Mouse (Mus musculus): ENCODE measurements around the gene Agbl1.
"Not testable (repeated sequence)": the region's sequence is repeated elsewhere in the genome, so short reads cannot be mapped to it uniquely, and the experiment has no call there.

The Agbl1 gene

DNA sequence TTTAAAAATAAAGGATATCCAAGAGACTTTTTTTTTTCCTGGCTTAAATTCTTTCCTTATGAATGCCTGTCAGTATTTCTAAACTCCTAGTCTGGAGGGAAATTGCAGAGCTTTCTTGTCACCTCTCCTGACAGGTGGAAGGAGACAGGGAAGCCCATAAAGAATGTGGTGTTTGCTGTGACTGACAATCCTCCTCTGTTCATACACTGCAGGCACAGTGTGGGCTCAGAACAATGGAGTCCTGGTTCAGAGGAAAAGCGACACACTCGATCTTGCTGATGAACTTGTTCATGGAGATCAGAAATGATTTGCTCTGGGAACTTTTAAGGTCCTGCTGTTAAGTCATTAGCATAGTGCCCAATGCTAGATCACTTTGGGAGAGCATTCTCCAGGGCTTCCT lies 368.1 kb downstream of the Agbl1 start:
- DNase-seq, result no peak

DNA sequence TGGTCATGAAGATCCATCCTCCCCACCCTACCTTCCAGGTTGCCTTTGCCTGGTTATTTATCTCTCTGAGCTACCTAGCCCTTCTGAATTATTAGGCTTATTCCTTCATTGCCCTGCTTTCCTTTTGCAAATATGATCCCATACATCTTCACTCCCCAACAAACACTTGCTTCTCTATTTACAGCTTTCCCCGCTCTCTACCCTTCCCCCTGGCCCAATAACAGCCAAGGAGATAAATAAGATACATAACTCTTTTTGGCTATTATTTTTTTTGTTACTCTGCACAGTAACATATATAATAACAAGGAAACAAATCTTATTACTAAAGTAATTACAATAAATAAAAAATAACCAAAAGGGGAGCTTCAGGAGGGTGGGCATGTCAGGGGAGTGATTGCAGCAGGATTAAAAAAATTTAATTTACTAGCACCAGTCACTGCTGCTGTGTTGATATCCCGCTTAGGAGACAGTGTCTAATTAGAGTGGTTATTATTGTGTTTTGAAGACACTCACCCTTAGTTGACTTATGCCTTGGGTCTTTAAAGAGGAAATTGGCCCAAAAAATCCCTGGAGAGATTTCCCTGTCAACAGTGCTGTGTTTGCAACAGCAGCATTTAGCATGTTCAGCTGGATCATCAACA lies 370.5 kb downstream of the Agbl1 start:
- DNase-seq, result no peak

DNA sequence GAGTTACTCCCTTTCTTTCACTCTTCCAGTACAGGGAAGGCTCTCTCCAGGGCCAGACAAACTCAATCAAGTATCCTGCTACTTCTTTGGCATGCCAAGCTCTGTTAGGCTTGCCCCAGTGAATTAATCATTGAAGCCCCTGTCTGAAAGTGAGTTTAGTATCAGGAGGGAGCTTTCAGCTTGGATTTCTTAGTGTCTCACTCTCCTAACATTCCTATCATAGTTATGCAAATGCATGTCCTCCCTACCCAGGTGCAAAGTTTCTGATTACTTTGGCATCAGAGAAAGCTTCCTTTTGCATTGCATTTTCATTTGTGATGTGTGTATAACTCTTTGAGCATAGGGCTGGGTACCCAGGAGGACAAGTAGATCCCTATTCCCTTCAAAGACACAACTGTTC lies 399.8 kb downstream of the Agbl1 start:
- no peak for DNase-seq

GRCm38 (mm10) chr7:76650984-76651383 lies 421.3 kb downstream of the Agbl1 start:
- DNase-seq, result no peak

DNA sequence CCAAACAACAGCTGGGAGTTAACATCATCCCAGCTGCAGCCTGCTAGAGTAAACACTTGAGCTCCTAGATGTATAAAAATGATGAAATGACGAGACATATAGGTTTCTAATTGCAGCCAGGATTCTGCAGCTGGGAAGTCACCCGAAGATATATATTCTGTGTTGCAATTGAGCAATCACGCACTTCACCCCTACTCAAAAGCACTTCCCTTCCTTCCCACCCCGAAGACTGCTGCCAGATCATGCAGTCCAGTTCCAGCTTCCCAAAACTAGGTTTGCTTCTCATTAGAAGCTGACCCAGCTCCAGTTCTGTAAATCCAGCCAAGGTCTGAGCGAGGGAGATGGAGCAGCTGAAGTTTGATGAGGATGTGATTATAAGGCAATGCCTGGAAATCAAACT lies 431.4 kb downstream of the Agbl1 start:
- DNase-seq, result no peak

DNA sequence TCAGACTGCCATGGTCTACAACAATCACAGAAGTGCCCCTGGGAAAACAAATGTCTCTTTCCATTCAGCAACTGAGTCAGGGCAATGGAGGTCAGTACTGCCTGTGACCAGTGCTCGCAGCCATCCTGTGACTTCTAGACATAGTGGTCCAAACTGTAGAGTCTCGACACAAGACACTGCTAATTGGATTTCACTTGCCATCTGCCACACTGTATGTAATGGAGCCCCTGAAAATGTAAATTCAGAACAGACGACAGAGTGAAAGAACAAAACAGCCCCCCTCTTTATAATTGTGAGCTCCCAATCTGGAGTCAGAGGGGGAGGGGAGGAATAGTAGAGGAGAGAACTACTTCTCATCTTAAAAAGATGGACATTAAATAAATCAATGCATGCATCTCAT lies 445.2 kb downstream of the Agbl1 start:
- DNase-seq, result no peak

DNA sequence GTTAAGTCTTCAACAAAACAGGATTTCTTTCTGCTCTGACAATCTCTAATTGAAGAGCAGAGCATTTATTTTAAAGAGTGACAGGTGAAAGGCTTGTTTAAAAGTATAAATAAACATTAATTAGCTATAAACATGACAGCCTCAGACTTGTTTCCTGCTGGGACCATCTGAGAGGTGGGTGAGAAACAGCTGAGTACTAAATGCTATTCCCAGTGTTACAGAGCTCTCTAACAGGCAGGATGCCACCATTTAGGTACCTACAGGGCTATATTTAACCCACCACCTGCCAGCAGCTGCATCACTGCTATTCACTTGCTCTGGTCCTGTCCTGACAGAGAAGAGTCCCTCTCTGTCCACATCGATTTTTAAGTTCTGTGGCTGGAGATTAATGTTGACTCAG lies 471.5 kb downstream of the Agbl1 start:
- no peak for DNase-seq

DNA sequence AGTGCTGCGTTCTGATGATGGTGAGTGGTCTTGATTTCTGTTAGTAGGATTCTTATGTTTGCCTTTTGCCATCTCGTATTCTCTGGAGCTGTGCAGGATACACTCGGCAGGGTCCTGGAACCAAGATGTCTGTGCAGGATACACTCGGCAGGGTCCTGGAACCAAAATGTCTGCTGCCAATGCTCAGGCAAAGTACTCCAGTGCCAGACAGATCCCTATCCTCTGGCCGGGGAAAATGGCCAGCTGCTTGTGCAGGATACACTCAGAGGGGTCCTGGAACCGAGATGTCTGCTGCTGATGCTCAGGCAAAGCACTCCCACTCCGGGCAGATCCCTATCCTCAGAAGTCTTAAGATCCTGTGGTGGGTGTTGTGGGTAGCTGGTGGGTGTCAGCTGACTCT lies 502.5 kb downstream of the Agbl1 start:
- not testable (repeated sequence) for DNase-seq

DNA sequence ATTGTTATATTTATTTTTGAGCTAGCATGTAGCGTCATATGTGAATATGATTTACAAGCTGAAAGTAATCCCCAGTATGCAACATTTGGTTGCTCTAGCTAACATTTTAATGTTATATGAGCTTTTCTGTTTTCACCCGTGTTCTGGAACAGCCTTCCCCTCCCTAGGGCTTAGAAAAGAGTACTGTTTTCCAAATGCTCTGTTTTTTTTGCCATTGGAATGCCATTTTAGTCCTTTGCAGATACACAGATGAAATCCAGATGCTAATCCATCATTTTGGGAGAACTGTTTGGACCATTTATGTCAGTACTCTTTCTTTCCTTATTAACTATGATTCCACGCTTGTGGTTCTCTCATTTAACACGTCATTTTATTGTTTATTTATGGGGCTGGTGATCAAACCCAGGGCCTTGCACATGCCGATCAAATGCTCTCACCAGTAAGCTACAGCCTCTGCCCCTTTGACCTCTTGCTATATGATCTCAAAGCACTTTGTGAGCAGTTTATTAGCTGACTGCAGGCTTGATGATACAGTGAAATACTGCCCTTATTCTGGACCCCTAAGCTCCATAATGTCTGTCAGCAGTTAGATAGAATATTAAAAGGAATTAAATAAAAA lies 547.7 kb downstream of the Agbl1 start:
- DNase-seq, result no peak

DNA sequence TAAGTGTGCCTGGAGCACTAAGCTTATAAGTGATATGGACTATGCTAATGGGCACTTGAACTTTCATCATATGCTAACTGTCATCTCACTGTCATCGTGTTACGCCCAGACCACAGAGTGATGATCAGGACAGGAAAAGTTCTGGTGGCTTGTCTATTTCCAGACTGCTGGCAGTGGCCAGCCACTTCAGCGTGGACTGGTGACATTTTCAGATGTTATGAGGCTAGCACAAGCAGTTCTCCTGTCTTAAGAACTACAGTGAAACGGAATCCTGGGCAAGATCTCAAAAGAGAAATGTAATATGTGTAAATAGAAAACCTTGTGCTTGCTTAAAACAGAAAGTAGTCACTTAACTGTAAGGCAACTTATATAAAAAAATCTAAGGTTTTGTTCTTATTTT lies 550.8 kb downstream of the Agbl1 start:
- no peak for DNase-seq

DNA sequence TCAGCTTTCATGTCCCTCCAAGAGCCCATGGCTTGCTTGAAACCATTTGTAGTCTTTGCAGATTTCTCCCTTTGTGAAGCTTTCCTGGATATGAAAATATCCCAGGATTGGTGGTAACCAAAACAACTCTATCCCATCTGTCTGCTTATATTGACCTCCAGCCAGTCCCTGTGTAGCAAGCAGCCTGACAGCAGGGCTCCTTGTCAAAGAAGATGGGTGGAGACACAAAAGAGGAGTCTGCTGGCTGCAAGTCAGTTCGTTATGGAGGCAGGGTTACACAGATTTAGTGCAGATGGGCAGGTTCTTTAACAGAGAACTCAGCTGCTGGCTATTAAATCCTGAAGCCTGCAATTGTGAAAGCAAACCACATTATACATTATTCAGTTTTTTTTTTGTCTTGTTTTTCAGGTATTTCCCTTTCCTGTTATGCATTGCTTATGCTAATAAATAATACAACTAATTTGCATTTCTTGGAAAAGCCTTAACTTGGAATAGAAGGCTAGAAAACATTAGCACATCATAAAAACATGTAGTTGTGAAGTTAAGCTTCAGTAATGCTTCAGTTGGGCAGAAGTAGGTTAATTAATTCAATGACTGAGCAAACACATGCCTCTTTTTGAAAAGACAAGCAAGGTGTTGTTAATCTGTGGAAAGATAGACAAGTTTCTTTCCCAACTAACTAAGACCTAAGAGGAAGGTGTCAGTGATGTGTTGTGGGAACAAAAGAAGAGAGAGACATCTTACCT lies 559.0 kb downstream of the Agbl1 start:
- no peak for DNase-seq

- DNase-seq, result no peak
These were observed 560.4 kb downstream of the Agbl1 start for GRCm38 (mm10) chr7:76790041-76790440.

DNA sequence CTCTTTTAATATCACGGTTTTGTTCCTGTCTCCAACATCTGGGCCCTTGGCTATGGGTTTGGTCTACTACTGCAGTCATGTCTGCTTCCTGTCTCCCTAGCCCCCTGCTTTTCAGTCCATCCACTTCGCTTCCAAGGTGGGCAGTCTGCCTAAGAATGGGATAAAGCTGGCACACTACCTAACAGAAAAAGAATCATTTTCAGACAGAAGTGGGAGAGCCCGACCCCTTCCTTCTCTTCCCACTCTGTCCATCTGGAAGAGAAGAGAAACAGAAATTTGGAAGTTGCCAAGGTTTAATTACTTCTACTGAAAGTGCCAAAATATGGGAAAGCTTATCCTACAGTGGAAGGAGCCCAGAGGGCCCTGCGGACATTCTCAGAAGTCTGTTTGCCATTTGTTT lies 561.6 kb downstream of the Agbl1 start:
- DNase-seq, result no peak

GRCm38 (mm10) chr7:76810003-76810402 lies 580.3 kb downstream of the Agbl1 start:
- DNase-seq, result no peak

- no peak for DNase-seq
These were observed 590.9 kb downstream of the Agbl1 start for GRCm38 (mm10) chr7:76820571-76820970.

GRCm38 (mm10) chr7:76842146-76842545 lies 612.5 kb downstream of the Agbl1 start:
- DNase-seq, result no peak

DNA sequence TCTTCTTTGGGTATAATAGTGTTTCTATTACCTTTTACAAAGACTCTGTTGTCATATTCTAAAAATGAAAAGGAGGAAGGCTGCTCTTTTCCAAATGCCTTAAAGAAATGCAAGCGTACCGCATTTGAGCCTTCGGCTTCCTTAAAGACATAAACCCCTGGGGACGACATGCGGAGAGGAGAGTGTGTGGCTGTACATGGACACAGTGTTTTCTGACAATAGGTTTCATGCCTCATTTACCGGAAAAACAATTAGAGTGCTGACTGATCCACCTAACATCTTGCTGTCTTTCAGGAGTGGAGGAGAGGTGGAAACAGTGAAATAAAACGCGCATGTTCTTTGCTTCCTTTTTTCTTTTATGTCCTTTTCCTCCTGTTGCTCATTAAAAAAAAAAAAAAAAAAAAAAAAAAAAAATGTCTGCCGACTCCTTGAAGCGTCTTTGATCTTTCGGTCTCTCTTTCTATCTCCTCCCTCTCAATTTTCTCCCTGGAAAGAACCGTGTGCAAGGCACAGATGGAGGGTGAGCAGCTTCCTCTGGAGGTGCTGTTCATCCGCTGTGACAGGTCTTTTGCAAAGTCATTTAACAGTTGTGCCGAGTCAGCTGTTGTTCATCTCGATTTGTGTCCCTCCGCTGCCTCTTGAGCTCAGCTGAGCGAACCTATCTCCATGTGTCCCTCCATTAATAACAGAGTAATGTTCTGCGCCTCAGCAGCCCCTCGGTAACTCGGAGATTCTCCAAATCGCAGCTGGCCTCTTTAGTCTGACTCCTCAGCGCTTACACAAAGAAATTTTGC lies 659.9 kb downstream of the Agbl1 start:
- no peak for DNase-seq

DNA sequence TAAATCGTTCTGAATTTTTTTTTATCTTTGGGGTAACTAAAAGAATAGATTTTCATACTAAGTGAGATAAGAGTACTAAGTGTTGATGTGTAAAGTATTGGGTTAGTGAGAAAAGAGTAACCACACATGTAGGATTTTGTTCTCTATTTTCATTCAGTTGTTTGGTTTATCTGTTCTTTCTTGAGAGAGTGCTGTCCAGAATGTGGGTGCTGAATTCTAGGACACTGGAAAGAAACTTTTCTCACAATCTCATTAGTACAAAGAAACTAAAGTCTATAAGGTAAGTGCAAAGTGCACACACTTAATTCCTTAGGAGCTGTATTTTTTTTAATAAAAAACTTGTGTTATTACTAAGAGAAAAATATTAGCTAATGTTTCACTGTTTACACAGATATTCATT lies 674.4 kb downstream of the Agbl1 start:
- DNase-seq, result no peak

DNA sequence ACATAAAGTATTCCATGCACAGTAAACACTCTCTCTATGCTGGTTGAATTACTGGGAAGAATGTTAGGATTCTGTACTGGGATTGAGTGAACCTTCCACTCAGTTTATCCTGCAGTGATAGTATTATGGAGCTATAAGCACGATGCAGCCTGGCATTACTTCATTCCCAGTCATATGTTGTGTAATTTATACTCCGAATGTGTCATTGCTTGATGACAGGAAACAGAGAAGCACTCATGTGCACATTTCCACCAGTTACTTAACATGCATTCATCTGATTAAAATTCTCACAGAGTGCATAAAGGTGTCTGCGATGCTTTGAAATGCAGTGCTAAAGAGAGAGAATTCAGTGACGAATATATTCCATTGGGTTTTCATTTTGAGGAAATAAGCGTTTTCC lies 682.0 kb downstream of the Agbl1 start:
- no peak for DNase-seq

DNA sequence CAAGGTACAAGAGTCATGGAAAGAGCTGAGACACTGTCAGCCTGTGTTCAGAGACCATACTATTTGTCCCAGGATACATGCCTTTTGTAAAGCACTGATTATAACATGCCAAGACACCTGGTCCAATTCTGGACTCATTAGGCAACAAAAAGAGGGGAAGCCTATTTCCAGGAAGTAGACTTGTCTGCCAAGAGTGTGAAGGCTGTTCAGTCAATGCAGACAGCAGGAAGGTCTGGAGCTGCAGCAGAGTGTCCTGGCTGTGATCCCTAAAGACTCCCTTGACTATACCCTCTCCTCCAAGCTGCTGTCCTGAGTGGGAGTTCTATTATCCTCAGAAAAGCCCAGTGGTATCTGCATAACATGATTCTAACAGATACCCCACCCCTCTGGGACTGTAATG lies 689.2 kb downstream of the Agbl1 start:
- no peak for DNase-seq

- no peak for DNase-seq
These were observed 692.0 kb downstream of the Agbl1 start for GRCm38 (mm10) chr7:76921671-76922070.

GRCm38 (mm10) chr7:76935219-76935618 lies 705.5 kb downstream of the Agbl1 start:
- no peak for DNase-seq

DNA sequence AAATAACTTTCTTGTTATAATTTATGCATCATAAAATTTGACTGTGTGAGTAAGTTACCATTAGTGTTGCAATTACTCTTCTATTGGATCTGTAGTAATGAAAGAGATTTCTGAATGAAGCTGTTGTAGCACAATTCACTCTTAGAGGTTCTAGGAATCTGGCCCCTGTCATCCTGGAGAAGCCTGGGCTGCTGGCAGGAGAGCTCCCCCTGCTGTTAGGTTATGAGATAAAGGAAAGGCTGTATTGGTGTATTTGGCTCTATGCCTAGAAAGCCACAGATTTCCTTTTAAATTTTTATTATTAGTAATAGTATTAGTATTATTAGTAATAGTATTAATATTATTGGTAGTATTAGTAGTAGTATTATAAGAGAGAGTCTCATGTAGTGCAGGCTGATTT lies 711.8 kb downstream of the Agbl1 start:
- DNase-seq, result peak in 1 of 2 experiments; percentile 5

GRCm38 (mm10) chr7:76971334-76971733 lies 741.6 kb downstream of the Agbl1 start:
- DNase-seq, result no peak

Measured in spleen, adult 18-20 months (tissue).